Mouse (Mus musculus) stomach, postnatal 0 days (tissue): ENCODE results near the gene Arap1.

Experiments used
- CTCF ChIP-seq: IDR thresholded peaks from 2 replicates; pipeline ENCODE4 v1.5.1; 2016; ENCODE audit warnings: antibody characterized with exemption, low read depth, mild to moderate bottlenecking, moderate library complexity
- EP300 ChIP-seq: optimal IDR thresholded peaks from 2 replicates; pipeline ENCODE3; 2016; ENCODE audit warnings: antibody characterized with exemption

GRCm38 (mm10) chr7:101361767-101362166 is 13.9 kb downstream of the Arap1 start:
- TF ChIP-seq CTCF (no peak), EP300 (no peak)
